Mouse (Mus musculus) kidney, postnatal 4 days (tissue): Measurements from ENCODE around the gene Fam234b.

Experiments used
- DNase-seq, 2 experiments: peaks; one replicate each; pipeline ENCODE4 v3.0.0; 2021; ENCODE audit warnings: mixed read lengths in 2 of 2

The Fam234b gene

GRCm38 (mm10) chr6:135275231-135275630 is 77.5 kb downstream of the Fam234b start:
- DNase-seq, result no peak

- no peak for DNase-seq
These were observed 78.9 kb downstream of the Fam234b start for GRCm38 (mm10) chr6:135276474-135277295.

GRCm38 (mm10) chr6:135278302-135278701 is 80.5 kb downstream of the Fam234b start:
- no peak for DNase-seq

- DNase-seq, result no peak
These were observed 81.5 kb downstream of the Fam234b start for GRCm38 (mm10) chr6:135279286-135279685.

- DNase-seq, result peak in 1 of 2 experiments; percentile 33
These were observed 82.1 kb downstream of the Fam234b start for GRCm38 (mm10) chr6:135279856-135280255.

GRCm38 (mm10) chr6:135292391-135292790 is 94.6 kb downstream of the Fam234b start:
- DNase-seq, result no peak

- no peak for DNase-seq
These were observed 96.4 kb downstream of the Fam234b start for GRCm38 (mm10) chr6:135294150-135294549.
